Mouse (Mus musculus) forebrain, embryonic 16.5 days (tissue): ENCODE measurements around the gene Stk17b. TPM values are rescaled to one million over a fixed set of nuclear protein-coding genes. Genes with fewer than 3 reads are reported as not detected.
"Not testable (repeated sequence)": the region's sequence is repeated elsewhere in the genome, so short reads cannot be mapped to it uniquely, and the experiment has no call there.

ENCODE experiments used
- ATAC-seq: fragments of 200-750 bp; cut with Nextera tagmentation; 2 replicates; pipeline ENCODE4 v1.8.0; 2017; ENCODE audit warnings: mild to moderate bottlenecking, moderate library complexity
- H3K27ac ChIP-seq: fragments of 300-500 bp; sonication (generic); 2 replicates; pipeline ENCODE4 v1.5.1; 2014; ENCODE audit warnings: low read length, control low read depth
- H3K27me3 ChIP-seq: fragments of 300-500 bp; sonication (generic); replicated peaks from 2 replicates; pipeline ENCODE4 v1.6.1; 2014; ENCODE audit warnings: low read length; ENCODE audit not compliant: control insufficient read depth, insufficient read depth
- H3K36me3 ChIP-seq: fragments of 300-500 bp; sonication (generic); 2 replicates; pipeline ENCODE4 v1.6.1; 2014; ENCODE audit not compliant: control insufficient read depth, insufficient read depth
- H3K4me1 ChIP-seq: fragments of 300-500 bp; sonication (generic); replicated peaks from 2 replicates; pipeline ENCODE4 v1.6.1; 2014; ENCODE audit warnings: low read length; ENCODE audit not compliant: control insufficient read depth, insufficient read depth
- H3K4me2 ChIP-seq: fragments of 300-500 bp; sonication (generic); 2 replicates; pipeline ENCODE4 v1.6.1; 2014; ENCODE audit warnings: mild to moderate bottlenecking, low read length, control low read depth
- H3K4me3 ChIP-seq: fragments of 300-500 bp; sonication (generic); replicated peaks from 2 replicates; pipeline ENCODE4 v1.5.1; 2014; ENCODE audit warnings: mild to moderate bottlenecking, low read length, control low read depth
- H3K9ac ChIP-seq: fragments of 300-500 bp; sonication (generic); replicated peaks from 2 replicates; pipeline ENCODE4 v1.6.1; 2014; ENCODE audit warnings: low read depth, low read length, control low read depth
- H3K9me3 ChIP-seq: fragments of 300-500 bp; sonication (generic); 2 replicates; pipeline ENCODE4 v1.6.1; 2016; ENCODE audit warnings: low read length; ENCODE audit not compliant: control insufficient read depth
- WGBS: fragments of 180-500 bp; shearing (Covaris S2); extraction: QIAGEN DNeasy Blood & Tissue Kit; methylation state at CpG from one replicate; pipeline ENCODE4 v1.1.7; 2014; 5-methylcytosine and 5-hydroxymethylcytosine counted together
- polyA plus RNA-seq: library from polyadenylated mRNA; unstranded; fragments of >200 nt; fragmentation: Nextera tagmentation; extraction: Ambion mirVana; gene quantifications from 2 replicates; pipeline ENCODE4 v1.2.1, GENCODE M21; 2015

Stk17b gene
- polyA plus RNA-seq, 1 experiment from 2014 or later, result 6.0 TPM

DNA sequence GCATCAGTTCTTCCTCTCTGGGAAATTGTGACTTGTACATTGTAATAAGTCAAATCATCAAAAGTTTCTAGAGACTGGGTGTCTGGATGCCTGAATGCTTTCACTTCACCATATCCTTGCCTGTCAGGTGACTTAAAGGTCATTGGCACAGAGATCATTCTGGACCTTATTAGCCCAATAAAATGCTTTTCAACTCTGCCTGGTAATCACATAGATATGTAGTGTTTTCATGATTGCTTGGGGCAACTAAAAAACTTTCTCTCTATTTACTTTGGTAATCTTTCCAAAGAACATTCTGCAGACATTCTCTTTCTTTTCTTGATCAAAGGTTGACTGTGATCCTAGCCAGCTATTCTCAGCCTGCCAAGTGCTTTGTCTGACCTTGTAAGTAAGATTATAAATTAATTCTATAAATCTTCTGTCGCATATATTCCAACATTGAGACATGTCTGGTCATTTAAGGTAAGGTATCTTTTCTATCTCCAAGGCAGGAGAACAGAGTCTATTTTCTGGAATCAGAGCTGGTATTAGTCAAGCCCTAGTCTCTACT is 69.0 kb downstream of the Stk17b start:
- Histone ChIP-seq H3K4me1 (no peaks in the 10 kb centered on the region; the same call in 1 of the 2 replicates), H3K9ac (no peak overlapping the region), H3K4me2 (no peak overlapping the region), H3K4me3 (no peak overlapping the region), H3K27ac (no peak overlapping the region), H3K36me3 (no peaks in the 10 kb centered on the region), H3K9me3 (no peaks in the 10 kb centered on the region), H3K27me3 (no peaks in the 10 kb centered on the region)
- WGBS, result 89% methylated on average over 1 of the region's 1 CpGs
- no peak for ATAC-seq

DNA sequence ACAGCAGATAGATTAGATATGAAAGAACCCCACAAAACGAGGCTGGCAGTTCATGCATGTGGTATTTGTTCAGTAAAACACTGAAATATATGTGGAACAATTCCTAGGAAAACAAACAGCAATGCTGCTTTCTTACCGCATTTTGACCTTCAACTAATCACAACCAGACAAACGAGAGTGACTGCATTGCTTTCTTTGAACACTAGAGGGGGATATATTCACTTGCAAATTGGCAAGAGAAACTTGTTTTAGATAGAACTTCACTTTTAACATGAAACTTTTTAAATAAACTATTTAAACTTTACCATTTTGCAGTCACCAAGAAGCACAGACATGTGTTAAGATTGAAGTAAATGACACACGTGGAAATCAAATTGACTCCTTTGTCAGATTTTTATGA is 69.6 kb downstream of the Stk17b start:
- WGBS, result 3% methylated on average over 4 of the region's 4 CpGs
- Histone ChIP-seq H3K27me3 (no peaks in the 10 kb centered on the region), H3K4me3 (no peak overlapping the region), H3K9ac (no peak overlapping the region), H3K9me3 (no peaks in the 10 kb centered on the region), H3K4me1 (no peaks in the 10 kb centered on the region; the same call in 1 of the 2 replicates), H3K27ac (no peak overlapping the region), H3K4me2 (no peak overlapping the region), H3K36me3 (no peaks in the 10 kb centered on the region)
- ATAC-seq, result no peak

DNA sequence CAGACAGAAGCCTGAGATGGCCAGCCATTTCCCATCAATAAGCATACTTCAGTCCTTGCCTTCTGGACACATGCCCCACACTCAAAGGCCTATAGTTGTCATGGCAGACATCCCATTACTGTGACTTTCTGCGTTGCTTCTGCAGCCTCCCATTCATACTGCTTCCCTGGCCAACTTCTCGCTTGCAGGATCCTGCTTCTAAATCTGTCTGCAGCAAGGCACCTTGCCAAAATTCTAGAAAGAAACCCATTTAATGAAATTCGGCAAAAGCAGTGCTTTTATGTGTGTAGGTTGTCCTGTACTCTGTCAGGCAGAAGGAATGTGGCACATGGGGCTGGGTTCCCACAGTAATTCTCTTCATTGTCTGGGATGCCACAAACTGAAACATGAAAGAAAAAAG is 71.6 kb downstream of the Stk17b start:
- H3K27ac ChIP-seq, H3K4me3 ChIP-seq, H3K9me3 ChIP-seq, H3K36me3 ChIP-seq, H3K4me2 ChIP-seq, H3K9ac ChIP-seq, H3K4me1 ChIP-seq, H3K27me3 ChIP-seq: not testable (repeated sequence)
- peak; percentile 76 for ATAC-seq
- 18% methylated on average over 2 of the region's 3 CpGs for WGBS

DNA sequence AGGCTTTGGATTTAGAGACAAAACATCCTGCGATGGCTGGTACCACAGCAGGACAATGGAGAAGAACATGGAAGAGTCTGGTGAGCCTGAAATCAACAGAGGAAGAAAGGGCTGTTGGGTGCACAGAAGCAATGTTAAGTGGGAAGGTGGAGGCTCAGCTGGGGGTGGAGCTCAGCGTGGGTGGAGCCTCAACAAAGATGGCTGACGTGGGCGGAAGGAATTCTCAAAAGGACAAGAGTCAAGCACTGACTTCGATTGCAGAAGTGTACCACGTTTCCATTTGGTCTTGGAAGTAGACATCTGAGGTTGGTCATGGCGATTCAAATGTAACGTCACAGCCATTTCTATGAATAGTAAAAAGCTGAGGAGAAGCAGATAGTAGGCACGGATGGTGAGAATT is 74.0 kb downstream of the Stk17b start:
- peaks cover 3% of the 10 kb centered on the region for H3K4me1 ChIP-seq
- H3K36me3 ChIP-seq, result no peaks in the 10 kb centered on the region
- H3K9ac ChIP-seq, result no peak overlapping the region
- H3K9me3 ChIP-seq, result no peaks in the 10 kb centered on the region
- ATAC-seq, result no peak
- H3K27me3 ChIP-seq, result no peaks in the 10 kb centered on the region
- H3K4me3 ChIP-seq, result no peak overlapping the region
- H3K4me2 ChIP-seq, result no peak overlapping the region
- no peak overlapping the region for H3K27ac ChIP-seq
- 93% methylated on average over 9 of the region's 9 CpGs for WGBS

DNA sequence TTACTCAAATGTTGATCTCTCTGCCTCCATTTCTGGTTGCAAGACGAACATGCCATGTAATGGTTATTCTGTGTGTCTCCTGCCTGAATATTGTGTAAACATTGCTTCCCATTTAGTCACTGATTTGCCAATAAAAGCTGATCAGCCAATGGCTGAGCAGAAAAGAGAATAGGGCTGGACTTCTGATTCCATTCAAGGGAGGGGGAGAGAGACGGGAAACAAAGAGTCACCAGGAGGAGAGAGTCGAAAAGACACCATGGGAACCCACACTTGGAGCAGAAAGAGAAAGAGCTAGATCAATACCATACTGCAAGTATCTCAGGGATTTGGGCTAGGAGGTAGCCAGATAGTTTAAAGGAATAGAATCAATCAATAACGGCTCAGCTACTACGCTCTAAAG is 75.4 kb downstream of the Stk17b start:
- not testable (repeated sequence) for H3K27me3 ChIP-seq, H3K4me2 ChIP-seq, H3K36me3 ChIP-seq, H3K9me3 ChIP-seq, H3K27ac ChIP-seq, H3K4me3 ChIP-seq, ATAC-seq, H3K9ac ChIP-seq, H3K4me1 ChIP-seq
- 73% methylated on average over 5 of the region's 5 CpGs for WGBS

DNA sequence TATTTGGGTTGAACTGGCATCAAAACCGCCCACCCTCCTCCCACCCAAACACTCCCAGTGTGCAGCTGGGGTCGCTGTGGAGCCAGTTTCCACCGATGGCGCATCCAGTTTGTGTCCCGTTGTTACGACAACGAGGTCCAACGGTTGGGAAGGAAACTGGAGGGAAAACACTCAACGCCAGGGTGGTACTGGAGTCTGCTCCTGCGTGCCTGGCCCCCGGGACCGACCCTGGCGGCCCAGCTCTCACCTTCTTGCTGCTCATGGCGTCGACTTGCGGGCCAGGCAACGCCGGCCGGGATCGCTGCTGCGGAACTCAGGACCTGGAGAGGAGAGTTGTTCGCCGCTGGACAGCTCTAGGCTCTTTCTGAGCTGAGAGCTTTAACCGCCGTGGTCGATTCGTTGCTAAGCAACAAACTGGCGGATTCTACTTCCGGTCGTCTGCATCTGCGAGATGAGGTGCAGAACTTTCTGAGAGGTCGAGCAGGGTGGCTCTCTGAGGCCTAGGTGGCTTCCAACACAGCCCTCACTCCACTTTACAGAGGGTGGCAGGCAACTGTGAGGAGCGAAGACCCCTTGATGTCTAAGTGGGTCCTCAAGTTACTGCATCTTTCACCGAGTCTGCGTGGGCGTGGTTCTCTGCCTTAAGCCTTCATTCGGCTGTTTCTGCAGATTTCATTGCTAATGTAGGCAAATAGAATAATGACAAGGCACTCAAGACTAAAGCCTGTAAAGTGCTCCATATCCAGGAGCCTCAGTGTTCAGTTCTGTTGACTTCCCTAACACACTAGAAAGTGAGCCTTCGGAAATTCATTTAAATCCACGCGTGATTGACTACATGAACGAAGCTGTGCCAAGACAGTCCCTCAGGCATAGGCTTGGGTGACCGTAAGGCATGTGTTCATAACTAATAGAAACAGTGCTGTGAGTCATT is 78.3 kb downstream of the Stk17b start, which contains the start of gene Dnah7a:
Gene Dnah7a (minus strand): TSS at position 354 of the 931 bp plus-strand sequence.
- peaks cover 5% of the 10 kb centered on the region for H3K4me1 ChIP-seq
- 12% methylated on average over 42 of the region's 42 CpGs for WGBS

More for the DNA sequence above, 78.3 kb downstream of the Stk17b start, which contains the start of gene Dnah7a:
- H3K4me3 ChIP-seq, result peak within 1 kb of the TSS; percentile 67
- peak within 1 kb of the TSS; percentile 71 for H3K9ac ChIP-seq
- peak; percentile 90 for ATAC-seq
- H3K4me2 ChIP-seq, result peak within 1 kb of the TSS; percentile 83
- no peaks in the 10 kb centered on the region for H3K27me3 ChIP-seq
- H3K27ac ChIP-seq, result peak within 1 kb of the TSS; percentile 75
- H3K9me3 ChIP-seq, result no peaks in the 10 kb centered on the region
- H3K36me3 ChIP-seq, result no peaks in the 10 kb centered on the region

Other genes with a start within 250 kb of the Stk17b start
- 7.6 and 7.7 TPM in 2 replicates for gene Dnah7a, start 78.4 kb downstream of the Stk17b start, polyA plus RNA-seq